Mouse (Mus musculus) megakaryocyte, embryonic 14.5 days (primary cell): ENCODE data around the gene Fam81a.

ENCODE experiments used
- FLI1 ChIP-seq: IDR thresholded peaks from 2 replicates; pipeline ENCODE4 v1.6.1; 2012; ENCODE audit warnings: low read length, inconsistent platforms, mixed read lengths
- GATA1 ChIP-seq: IDR thresholded peaks from 3 replicates; pipeline ENCODE4 v1.6.1; 2012; ENCODE audit warnings: mixed read lengths, low read length, inconsistent platforms, borderline replicate concordance

DNA sequence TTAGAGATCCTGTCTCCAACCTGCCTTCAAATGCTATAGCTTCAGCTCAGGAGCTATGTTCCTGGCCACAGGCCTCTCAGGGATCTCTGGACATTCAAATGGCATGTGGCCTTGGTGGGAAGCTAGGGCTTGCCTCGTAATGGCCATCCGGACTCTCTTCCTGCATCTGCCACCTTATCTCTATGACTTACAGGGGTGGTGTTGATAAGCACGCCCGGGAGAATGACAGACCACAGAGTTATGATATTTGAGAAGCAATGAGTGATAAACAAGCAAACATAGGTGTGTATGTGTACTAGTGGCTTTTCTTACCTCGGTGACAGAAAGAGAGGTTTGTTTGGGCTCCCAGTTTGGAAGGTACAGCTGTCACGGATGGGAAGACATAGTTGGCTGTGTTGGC lies 96.1 kb downstream of the Fam81a start:
- no peak for TF ChIP-seq GATA1
- no peak for TF ChIP-seq FLI1
